Mouse (Mus musculus): ENCODE measurements around the gene Itih5.

Itih5 gene

DNA sequence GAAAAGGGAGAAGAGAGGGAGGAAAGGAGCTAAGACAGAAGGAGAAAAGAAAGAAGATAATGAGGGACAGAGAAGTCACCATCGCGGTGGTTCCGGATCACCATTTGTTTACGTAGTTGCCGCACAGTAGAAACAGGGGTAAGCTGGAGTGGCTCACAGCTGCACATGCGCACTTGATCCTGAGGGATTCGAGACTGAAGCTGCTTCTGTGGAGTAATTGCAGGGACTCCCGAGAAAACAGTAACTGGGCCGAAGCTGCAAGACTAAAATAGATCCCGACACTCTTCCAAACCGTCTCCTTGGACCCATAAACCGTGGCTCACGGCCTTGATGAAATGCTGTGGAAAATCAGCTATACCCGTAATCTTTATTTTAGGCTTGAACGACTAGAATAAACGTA, 16.6 kb downstream of the Itih5 start:
- no peak for DNase-seq

DNA sequence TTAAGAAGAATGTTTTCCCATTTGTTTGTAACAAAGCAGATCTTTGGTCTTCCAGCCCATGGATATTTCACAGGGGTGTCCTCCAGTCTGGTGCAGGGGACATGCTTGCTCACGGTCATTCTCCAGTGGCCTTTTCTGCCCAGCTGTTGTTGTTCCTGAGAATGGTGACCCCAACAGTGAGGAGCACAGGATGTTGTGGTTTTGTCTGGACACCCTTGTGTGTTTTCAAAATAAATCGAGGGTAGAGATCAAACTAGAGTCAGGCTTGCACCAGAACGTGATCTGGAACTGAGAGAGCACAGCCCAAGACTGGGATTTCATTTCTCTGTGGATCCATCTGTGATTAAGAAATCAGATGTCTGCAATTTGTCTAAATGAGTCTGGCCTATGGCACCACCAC, 40.2 kb downstream of the Itih5 start:
- no peak for DNase-seq

DNA sequence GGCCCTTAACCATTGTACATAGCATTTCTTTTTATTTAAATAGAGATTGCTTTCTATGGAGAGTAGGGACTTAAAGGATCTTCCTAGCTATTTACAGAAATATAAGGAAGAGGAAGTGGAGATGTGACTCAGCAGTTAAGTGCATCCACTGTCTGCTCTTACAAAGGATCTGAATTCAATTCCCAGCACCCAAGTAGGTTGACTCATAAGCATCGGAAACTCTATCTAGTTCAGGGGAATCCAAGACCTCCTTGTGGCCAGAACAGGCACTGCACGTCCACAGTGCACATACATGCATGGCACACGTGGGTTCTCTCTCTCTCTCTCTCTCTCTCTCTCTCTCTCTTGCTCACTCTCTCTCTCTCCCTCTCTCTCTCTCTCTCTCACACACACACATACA, 41.8 kb downstream of the Itih5 start:
- DNase-seq = no peak

DNA sequence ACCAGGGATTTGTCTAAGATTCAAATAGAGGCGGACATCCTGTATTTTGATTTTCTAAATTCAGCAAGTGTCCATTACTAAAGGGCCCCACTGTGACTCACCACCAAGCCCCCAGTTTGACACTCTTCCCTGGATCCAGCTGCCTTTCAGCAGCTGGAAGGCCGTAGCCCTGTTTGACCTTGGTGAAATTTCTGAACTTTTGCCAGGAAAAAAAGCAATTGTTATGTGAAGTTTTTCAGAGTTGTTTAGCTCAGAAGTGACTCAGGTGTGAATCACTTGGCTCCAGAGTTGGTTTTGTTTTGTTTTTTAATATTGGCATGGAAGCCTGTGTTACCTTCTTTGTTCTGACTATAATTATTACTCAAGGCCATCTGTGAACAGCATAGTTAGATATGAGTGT, 46.0 kb downstream of the Itih5 start:
- DNase-seq = no peak

DNA sequence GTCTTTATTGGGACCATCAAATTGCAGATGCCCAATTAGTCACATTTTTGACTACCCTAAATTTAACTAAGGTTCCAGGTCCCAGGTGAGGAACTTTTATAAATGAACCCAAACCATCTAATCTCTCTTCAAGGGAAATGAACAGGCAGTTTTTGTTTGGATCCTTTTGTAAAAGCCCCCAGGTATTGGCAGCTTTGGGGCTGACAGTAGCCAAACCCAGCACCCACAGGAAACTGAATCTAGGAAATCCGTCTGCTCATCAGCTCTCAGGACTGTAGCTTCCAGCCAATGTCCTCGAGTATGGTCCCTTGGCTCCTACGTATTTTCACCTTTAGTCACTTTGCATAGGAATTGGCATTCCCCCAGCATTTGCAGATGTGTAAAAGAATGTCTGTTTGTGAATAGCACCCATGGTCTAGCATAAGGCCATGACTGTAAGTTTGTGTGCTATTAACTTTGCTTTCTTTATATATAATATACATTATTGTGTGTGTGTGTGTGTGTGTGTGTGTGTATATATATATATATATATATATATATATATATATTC, 47.4 kb downstream of the Itih5 start:
- no peak for DNase-seq

DNA sequence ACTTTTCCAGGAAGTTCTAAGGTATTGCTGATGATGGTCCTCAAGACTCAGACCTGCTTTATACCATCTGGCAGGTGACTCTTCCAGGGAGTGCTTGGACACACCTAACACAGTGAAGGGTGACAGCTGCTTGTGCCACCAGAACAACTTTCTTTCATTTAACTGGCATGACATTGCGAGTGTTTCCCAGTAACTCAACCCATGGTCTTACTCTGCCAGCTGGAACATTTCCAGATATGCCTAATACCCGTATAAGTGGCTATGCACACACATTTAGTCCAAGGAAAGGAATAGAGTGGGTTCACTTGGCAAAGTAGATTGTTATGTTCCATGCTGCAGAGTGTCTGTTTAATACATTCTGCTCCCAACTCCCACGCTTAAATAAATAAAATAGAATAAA, 50.9 kb downstream of the Itih5 start:
- DNase-seq = no peak

DNA sequence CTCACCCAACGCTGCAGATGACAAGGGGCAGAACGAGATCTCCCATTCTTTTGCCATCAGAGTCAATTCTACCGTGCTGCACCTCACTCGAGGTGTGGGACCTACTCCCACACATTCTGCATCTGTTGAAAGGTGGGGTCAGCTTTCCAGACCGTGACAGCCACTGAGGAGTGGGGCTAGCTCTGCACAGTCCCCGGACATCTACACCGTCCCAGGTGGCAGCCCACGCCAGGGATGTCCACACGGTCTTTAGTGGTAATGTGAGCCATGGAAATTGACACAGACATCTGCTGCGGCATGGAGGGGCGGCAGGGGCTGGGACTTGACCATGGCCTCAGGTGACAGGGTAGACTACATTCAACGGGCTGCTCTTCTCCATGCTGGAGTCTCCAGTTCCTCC, 60.1 kb downstream of the Itih5 start:
- DNase-seq = no peak

DNA sequence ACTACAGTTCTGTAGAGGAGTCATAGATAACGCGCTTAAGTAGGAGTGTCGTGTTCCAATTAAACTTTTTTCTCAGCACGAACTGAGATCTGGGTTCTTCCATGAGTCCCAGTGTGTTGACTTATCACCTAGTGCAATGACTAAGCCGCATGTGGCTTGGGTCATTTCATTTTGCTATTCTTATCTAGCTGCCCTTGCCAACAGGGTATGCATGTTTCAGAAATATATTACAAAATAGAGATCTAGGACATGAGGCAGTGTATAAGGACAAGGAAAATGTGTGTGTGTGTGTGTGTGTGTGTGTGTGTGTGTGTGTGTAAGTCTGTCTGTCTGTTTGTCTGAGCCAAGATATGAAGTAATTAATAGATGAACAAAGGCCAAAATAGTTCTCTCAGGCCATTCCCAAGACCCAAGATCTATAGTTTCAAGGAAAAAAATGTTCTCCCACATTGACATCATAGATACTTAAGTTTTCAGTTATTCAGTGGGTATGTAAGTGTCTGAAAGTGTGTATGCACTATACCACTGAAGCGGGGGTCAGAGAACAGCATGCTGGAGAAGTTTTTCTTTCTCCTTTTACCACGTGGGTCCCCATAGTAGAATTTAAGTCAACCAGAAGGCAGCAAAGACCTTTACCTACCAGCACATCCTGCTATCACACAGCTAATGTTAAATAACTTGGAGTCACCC, 62.6 kb downstream of the Itih5 start:
- no peak for DNase-seq

DNA sequence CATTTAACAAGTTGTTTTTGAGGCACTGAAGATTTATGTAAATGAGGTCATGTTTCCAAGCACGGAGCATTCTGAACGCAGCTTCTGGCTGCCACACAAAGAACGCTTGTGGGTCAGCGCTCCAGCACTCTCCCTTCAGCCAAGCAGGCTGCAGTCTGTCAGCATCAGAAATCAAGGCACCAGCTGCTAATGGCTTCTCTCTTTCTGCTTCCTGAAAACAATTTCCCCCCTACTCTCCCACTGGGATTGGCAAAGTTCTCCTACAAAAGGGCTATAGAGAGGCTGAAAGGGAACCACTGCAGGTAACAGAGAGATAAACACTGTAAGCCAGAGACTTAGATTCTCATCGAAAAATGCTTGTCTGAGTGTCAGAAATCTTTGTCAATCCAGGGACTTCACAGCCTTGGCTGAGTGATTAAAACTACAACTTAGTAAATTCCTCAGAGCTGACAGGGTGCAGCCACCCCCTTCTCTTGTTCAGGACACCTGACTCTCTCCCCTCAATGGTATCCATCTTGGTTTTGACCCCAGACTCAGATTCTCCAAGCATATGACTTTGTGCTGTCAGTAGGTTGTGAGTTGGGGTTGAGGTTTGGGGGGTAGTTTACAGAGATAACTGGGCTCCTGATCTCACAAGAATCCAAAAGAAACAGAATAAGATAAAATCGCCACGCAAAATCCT, 63.3 kb downstream of the Itih5 start:
- DNase-seq = no peak

DNA sequence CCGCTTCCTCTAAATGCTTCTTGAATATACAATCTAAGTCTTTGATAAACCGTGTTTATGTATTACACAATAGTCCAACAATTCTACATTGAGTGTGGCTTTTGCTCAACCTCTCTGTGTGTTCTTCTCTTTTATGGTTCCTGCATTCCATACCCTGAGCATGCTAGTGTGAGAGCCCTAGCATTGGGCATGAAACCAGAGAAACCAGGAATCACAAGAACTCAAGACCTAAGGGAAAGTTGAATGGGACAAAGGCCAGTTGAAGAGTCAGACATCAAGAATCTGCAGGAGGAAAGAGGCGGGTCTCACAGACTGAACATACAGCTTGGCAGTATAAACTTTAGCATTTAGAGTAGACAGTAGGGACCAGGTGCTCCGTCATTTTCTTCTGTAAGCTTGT, 68.5 kb downstream of the Itih5 start:
- DNase-seq = no peak

DNA sequence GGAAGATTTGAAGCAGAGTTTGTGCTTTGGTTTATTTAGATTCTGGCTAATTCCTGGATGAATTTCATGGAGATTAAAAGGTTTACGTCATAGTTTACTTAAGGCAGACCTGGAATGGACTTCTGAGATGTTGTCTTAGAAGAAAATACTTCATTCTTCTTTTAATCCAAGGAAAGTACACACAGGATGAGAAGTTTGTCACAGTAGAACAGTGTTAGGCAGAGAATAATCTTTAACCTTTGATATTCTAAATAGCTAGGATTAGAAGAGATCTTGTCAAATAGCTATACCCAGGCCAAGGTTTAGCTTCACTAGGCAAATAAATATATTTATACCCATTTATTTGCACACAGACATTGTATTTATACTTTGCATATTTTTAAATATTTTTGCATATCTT, 73.5 kb downstream of the Itih5 start:
- no peak for DNase-seq

DNA sequence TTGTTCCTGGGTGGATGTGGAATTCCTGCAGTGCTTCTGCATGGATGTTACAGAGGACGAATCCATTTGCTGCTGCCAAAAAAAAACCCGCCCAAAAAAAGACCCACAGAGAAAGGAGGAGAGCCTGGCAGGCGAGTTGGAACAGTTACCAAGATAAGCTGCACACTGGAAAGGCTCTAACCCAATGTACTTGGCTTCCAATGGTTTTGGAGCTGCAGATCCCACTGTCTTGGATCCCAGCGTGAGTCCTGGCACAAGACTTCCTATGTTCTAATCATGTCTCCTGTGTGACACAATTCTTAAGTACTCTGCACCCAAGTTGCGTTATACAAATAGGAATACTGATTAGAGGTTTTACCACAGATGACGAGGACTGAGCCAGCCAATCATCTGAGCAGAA, 78.6 kb downstream of the Itih5 start:
- no peak for DNase-seq

DNA sequence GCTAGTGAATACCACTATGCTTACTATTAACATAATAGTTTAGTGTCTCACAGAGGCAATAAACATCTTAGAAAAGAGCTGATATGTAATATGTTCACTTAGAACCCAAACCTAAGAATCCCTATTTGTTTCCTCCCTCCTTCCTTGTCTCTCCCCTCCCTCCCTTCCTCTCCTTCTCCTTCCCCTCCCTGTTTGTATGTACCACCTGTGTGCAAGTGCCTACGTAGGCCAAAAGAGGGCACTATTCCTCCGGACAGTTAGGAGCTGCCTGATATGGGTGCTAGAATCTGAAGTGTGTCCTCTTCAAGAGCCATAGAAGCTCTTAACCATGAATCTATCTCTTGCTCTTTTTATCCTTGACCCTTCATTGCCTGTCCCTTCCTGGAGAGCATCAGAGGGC, 83.2 kb downstream of the Itih5 start:
- no peak for DNase-seq

DNA sequence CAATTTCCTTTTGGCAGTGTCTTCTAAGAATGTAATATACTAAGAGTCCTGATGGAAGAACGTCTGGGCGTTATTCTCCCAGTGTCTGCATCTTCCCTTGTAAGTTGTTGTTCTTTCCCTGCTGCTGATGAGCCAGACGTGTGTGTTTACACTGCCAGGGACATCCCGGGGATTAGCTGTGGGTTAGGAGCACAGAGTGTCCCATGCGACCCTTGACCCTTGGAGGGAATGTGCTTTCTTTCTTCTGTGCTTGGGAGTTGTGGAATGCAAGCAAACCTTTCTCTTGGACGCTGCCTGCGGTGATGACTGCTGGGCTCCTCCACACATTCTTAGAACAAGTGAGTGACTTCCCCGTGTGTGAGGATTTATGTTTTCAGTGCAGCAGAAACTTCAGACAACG, 89.6 kb downstream of the Itih5 start:
- no peak for DNase-seq

DNA sequence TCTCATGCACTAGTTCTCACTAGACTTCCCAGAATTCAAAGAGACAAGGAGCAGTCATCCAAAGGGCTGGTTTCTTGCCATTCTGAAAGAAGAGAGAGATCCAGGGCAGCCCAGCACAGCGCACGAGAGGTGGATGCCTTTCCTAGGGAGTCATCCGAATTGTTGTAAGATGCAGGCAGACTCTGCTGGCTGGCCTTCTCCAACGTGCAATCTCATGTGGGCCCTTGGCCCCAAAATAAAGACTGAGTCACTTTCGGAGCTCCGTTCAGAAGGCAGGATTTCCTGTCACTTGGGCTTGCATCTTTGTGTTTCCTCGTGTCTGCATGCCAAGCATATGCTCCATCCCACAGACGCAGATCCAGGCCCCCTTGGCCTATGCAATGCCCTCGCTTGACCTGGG, 97.1 kb downstream of the Itih5 start:
- no peak for DNase-seq

DNA sequence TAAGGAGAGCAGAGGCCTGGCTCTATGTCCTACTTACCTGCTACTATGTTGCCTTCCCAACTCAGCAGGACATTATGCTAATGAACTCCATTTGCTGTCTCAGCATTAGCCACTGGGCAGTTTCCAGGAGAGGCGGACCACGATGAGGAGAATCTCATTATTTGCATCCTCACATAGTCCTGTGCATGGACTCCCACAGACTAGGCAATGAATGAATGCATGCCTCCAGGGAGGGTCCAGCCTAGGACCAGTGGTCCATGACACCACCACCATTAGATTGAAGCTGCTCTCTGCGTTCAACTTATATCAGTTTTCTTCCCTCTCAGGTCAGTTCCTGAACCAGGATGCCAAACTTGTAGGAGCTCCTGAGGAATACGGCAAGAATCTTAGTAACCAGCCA, 97.6 kb downstream of the Itih5 start:
- DNase-seq = no peak

DNA sequence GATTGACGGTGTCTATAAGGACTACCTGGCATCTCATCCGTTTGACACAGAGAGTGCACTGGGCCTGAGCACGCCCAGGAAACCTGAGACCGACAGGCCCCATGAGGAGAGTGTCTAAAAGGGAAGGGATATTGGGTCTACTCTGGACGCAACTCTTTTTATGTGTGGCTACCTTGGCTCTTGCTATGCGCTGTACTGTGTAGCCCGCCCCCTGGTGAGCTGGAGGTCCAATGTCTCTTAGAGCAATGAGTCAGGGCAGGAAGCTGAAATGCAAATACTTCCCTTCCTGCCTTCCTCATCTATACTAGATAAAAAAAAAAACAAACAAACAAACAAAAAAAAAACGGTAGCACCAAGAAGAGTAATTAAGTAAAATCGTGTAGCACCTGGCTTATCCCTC, 98.1 kb downstream of the Itih5 start:
- no peak for DNase-seq

DNA sequence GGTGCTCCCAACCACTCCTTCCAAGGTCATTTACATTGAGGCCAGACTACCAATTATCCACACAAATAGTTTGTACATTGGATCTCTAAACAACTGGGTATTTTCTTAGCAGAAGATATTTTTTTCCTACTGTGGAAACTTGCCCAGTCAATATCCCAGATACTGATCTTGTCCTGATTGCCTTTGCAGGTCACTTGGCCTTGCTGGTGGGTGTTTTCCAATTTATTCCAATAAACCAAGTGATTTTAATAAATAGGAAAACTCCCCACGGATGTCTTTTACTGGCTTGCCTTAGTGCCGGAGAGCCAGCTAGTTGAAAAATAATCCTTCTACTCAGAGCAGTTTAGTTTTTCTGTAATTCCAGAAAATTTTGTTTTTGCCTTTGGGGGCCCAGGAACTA, 98.6 kb downstream of the Itih5 start:
- no peak for DNase-seq

DNA sequence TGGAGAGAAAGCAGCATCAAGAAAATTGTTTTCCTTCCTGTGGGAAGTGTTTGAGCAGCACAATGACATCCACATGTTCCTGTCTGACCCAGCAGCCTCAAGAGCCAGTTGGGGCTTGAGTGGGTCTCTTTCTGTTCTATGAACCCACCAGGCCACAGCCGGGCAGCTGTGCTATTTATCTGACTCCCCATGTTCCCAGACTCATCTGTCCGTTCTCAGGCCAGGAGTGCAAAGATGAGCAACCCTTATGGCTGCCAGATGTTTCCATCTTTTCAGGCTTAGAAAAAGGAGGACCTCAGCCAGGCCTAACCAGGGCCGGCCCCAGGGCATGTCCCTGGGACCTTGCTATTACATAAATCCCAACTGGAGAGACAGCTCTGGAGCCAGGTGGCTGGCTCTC, 100.0 kb downstream of the Itih5 start:
- no peak for DNase-seq

DNA sequence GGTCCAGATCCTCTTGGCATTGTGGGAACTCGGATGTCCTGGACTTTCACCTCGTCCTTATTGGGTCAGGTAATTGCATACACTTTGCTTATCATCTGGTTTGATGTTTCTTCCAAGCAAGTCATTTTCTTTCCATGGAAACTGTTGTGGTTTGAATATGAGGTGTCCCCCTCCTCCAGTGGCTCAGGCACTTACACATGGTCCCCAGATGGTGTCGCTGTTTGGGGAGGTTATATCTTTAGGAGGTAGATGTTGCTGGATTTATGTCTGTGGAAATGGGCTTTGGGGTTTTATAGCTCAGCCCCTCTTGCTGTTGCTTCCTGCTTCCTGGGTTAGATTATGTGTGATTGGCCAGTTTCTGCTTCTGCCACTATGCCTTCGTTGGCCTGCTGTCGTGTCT, 103.6 kb downstream of the Itih5 start:
- no peak for DNase-seq

DNA sequence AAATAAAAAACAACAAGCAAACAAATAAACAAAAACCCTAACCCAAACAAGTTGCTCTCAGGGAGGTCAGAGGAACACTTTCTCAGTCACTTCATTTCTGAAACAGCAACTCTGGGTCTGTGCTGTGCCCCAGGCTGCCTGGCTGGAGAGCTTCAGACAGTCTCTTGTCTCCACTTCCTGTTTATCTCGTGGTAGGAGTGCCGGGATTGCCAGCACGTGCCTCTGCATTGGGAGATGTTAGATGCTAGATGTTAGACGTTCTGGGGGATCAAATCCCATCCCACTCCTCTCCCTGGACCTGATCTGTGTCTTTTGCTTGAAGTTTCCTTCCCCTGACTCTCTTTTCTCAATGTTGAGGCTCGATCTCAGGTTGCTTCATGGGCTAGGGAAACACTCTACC, 104.9 kb downstream of the Itih5 start:
- DNase-seq = no peak

DNA sequence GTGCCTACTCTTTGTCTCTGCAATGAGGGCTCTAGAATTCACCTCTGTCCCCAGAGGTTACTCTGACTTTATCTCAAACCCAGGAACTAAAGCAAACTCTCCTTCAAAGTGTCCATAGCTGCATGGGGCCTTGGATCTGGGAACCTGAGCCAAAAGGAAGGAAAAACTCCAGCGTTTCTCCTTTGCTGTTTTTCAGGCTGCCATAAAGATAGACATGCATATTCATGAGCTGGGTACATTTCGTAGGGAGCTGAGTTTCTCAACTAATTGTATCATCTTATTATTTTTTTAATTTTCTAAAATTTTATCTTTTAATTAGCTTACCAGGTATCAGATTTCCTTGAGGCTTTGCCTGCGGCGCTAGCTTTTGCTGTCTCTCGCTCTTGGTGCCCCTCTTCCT, 106.7 kb downstream of the Itih5 start:
- DNase-seq = no peak

DNA sequence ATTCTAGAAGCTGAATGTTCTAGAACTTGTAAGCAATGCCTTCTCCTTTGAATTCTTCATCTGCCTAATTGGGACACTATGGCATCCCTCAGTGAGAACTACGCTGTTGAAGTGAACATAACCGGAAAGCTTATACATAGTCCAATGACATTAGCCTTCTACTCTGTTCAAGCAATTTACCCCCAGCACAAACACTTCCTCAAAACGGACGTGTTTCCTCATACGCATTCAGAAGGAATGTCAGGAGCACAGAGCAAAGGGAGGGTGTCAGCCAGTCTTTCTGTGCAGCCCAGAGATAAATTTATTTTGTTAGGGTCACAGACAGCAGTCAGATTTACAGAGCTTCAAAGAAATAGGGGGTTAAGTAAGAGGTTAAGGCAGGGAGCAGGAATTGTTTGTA, 108.0 kb downstream of the Itih5 start:
- no peak for DNase-seq

DNA sequence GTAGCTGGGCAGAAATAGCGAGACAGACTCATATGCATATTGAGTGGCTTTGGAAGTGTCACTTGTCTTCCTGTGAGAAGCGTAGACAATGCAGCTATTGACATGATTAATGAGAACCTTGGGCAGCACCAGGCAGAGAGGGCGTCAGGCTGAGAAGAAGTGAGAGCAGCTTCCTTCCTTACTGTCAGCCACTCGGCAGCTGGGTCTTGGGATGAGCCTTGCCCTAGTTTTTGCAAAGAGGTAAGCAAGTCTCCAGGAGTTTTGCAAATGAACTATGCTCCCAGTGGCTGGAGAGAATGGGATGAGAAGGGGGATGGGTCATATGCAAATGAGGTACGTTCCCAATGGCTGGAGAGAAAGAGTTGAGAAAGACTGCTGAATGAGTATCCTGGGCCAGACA, 109.4 kb downstream of the Itih5 start:
- no peak for DNase-seq

DNA sequence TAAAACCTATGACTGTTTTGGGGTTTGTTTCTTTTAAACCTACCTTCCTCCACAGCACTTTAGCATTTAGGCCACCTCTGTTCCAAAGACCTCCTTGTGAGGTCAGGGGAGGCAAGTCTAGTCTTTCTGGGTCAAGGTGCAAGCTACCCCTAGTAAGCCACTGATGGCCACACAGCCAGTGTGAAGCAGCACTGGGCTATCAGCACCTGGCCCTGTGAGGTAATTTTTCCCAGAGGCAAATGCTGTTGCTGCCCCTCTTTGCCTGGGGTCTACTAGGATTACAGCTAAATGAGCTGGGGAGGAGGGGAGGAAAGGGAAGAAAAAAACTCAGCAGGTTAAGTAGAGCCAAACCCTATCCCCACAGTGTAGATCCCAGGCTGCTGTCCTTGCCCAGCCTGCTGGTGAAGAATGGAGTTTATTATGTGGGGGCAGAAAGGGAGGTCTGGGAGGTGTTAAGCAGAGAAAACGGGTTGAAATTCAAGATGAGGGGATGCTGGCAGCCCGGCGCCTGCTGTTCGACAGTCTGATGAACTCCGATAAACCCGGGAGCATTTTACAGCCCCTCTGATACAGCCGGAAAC, 110.6 kb downstream of the Itih5 start:
- no peak for DNase-seq

All from right cerebral cortex, postnatal 4 days (tissue).